Mouse (Mus musculus) stomach, embryonic 14.5 days (tissue): ENCODE measurements at regions not wholly inside any gene's neighbourhood (a gene's known extent, or its start where the extent isn't known, plus 50 kb on each side); places are given as distances from the start of the nearest gene placed in this dataset.

Source experiments
- ATAC-seq: fragments of 200-750 bp; cut with Nextera tagmentation; 2 replicates; pipeline ENCODE4 v1.8.0; 2017; ENCODE audit warnings: low read depth, moderate TSS enrichment; ENCODE audit not compliant: insufficient number of reproducible peaks, insufficient read depth, low FRiP score
- H3K27ac ChIP-seq: fragments of 300-500 bp; sonication (generic); 2 replicates; pipeline ENCODE4 v1.5.1; 2014; ENCODE audit warnings: mild to moderate bottlenecking, low read length, moderate library complexity, mixed read lengths
- H3K27me3 ChIP-seq: fragments of 300-500 bp; sonication (generic); 2 replicates; pipeline ENCODE4 v1.6.1; 2014; ENCODE audit warnings: low read length, control low read depth, mixed read lengths; ENCODE audit not compliant: control insufficient read depth, insufficient read depth
- H3K36me3 ChIP-seq: fragments of 300-500 bp; sonication (generic); 2 replicates; pipeline ENCODE4 v1.6.1; 2014; ENCODE audit warnings: mild to moderate bottlenecking, control low read depth, low read length, moderate library complexity, mixed read lengths; ENCODE audit not compliant: control insufficient read depth, insufficient read depth
- H3K4me1 ChIP-seq: fragments of 300-500 bp; sonication (generic); 2 replicates; pipeline ENCODE4 v1.6.1; 2014; ENCODE audit warnings: low read length, control low read depth, mixed read lengths; ENCODE audit not compliant: control insufficient read depth, insufficient read depth
- H3K4me2 ChIP-seq: fragments of 300-500 bp; sonication (generic); replicated peaks from 2 replicates; pipeline ENCODE4 v1.6.1; 2014; ENCODE audit warnings: low read depth, low read length, control low read depth
- H3K4me3 ChIP-seq: fragments of 300-500 bp; sonication (generic); 2 replicates; pipeline ENCODE4 v1.5.1; 2014; ENCODE audit warnings: low read depth, low read length, control low read depth
- H3K9ac ChIP-seq: fragments of 300-500 bp; sonication (generic); replicated peaks from 2 replicates; pipeline ENCODE4 v1.6.1; 2014; ENCODE audit warnings: low read depth, mild to moderate bottlenecking, control low read depth, low read length, moderate library complexity, mixed read lengths
- H3K9me3 ChIP-seq: fragments of 300-500 bp; sonication (generic); 2 replicates; pipeline ENCODE4 v1.6.1; 2016; ENCODE audit warnings: low read depth, low read length, control low read depth; ENCODE audit not compliant: control insufficient read depth
- WGBS: fragments of 180-500 bp; shearing (Covaris S2); extraction: QIAGEN DNeasy Blood & Tissue Kit; methylation state at CpG from one replicate; pipeline ENCODE4 v1.1.7; 2014; 5-methylcytosine and 5-hydroxymethylcytosine counted together

- H3K36me3 ChIP-seq, result no peaks in the 10 kb centered on the region
- ATAC-seq, result no peak
- H3K9ac ChIP-seq, result no peak overlapping the region
- no peak overlapping the region for H3K4me2 ChIP-seq
- H3K27me3 ChIP-seq, result no peaks in the 10 kb centered on the region
- no peaks in the 10 kb centered on the region for H3K4me1 ChIP-seq
- H3K4me3 ChIP-seq, result no peak overlapping the region
- no peak overlapping the region for H3K27ac ChIP-seq
- WGBS, result 64% methylated on average over 3 of the region's 3 CpGs
- H3K9me3 ChIP-seq, result no peaks in the 10 kb centered on the region
Measured at GRCm38 (mm10) chr11:112659911-112660310, 122.1 kb upstream of the Sox9 start.

GRCm38 (mm10) chr11:112661426-112661825, 120.6 kb upstream of the Sox9 start:
- Histone ChIP-seq H3K9ac (no peak overlapping the region), H3K4me1 (no peaks in the 10 kb centered on the region), H3K27ac (no peak overlapping the region), H3K4me3 (no peak overlapping the region), H3K9me3 (no peaks in the 10 kb centered on the region), H3K36me3 (no peaks in the 10 kb centered on the region), H3K4me2 (no peak overlapping the region), H3K27me3 (no peaks in the 10 kb centered on the region)
- 83% methylated on average over 7 of the region's 7 CpGs for WGBS
- no peak for ATAC-seq

DNA sequence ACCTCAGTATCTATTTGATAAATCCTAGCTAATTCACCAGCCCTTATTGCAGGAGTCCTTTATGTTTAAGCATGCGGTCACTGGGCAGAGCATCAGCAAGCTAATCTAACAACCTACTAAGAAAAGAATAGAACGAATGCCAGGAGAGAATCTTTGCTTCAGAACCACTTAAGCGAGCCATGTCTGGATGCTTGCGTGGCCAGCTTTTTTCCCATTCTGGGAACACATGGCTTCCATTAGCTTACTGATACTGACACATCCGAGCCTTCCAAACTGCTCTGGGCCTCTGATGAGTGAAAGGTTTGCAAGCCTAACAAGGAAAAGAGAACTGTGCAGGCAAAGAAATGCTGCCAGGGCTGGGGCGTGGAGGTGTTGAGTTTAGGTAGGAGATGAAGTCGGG, 114.7 kb upstream of the Sox9 start:
- Histone ChIP-seq H3K9ac (no peak overlapping the region), H3K4me1 (no peaks in the 10 kb centered on the region), H3K9me3 (no peaks in the 10 kb centered on the region), H3K27ac (no peak overlapping the region), H3K27me3 (no peaks in the 10 kb centered on the region), H3K4me2 (no peak overlapping the region), H3K36me3 (no peaks in the 10 kb centered on the region), H3K4me3 (no peak overlapping the region)
- WGBS, result 83% methylated on average over 7 of the region's 7 CpGs
- no peak for ATAC-seq

GRCm38 (mm10) chr11:112672086-112672485, 109.9 kb upstream of the Sox9 start:
- no peak for ATAC-seq
- H3K36me3 ChIP-seq, result no peaks in the 10 kb centered on the region
- no peaks in the 10 kb centered on the region for H3K27me3 ChIP-seq
- H3K27ac ChIP-seq, result no peak overlapping the region
- H3K9ac ChIP-seq, result no peak overlapping the region
- 86% methylated on average over 4 of the region's 4 CpGs for WGBS
- no peaks in the 10 kb centered on the region for H3K4me1 ChIP-seq
- H3K9me3 ChIP-seq, result no peaks in the 10 kb centered on the region
- H3K4me2 ChIP-seq, result no peak overlapping the region
- H3K4me3 ChIP-seq, result no peak overlapping the region

DNA sequence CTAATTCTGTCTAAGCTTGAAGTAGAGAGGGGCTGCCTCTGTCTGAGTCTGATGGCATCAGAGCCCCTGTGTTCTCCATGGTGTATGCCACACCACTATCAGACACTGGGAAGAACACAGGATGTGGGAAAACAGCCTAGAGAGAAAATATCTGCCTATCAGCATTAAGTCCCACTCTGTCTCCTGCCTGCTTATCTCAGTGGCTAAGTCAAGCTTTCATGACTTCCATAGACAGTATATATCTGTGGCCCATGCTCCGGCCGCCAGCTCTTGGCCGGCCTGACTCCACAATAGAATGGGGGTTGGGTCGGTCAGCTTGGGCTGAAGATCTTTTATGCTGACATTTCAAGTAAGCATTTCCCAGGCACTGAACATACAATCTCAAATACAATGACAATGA, 92.0 kb upstream of the Sox9 start:
- ATAC-seq, result no peak
- Histone ChIP-seq H3K4me3 (no peak overlapping the region), H3K9ac (no peak overlapping the region), H3K27me3 (no peaks in the 10 kb centered on the region), H3K27ac (no peak overlapping the region), H3K4me2 (no peak overlapping the region), H3K36me3 (no peaks in the 10 kb centered on the region), H3K4me1 (no peaks in the 10 kb centered on the region), H3K9me3 (no peaks in the 10 kb centered on the region)
- WGBS, result 73% methylated on average over 4 of the region's 4 CpGs

DNA sequence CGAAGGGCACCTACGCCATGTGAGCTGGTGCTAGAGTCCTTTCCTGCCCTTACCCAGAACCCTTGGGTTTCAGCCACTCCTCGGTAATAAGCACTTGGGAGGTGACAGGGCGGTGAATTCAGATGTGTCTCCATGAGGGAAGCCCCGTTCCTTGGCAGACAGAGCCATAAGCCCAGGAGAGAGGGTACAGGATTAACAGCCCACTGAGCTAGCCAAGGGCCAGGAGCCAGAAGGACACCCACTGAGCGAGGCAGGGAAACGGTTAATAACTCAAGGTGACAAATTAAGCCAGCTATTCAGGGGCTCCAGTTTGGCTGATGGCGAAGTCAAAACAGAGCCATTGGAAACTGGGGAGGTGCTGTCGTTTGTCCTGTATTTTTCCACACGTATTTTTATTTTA, 75.9 kb upstream of the Sox9 start:
- no peak overlapping the region for H3K9ac ChIP-seq
- ATAC-seq, result no peak
- H3K27ac ChIP-seq, result no peak overlapping the region
- no peaks in the 10 kb centered on the region for H3K9me3 ChIP-seq
- H3K4me2 ChIP-seq, result no peak overlapping the region
- no peak overlapping the region for H3K4me3 ChIP-seq
- H3K36me3 ChIP-seq, result no peaks in the 10 kb centered on the region
- no peaks in the 10 kb centered on the region for H3K27me3 ChIP-seq
- 71% methylated on average over 10 of the region's 10 CpGs for WGBS
- H3K4me1 ChIP-seq, result no peaks in the 10 kb centered on the region

DNA sequence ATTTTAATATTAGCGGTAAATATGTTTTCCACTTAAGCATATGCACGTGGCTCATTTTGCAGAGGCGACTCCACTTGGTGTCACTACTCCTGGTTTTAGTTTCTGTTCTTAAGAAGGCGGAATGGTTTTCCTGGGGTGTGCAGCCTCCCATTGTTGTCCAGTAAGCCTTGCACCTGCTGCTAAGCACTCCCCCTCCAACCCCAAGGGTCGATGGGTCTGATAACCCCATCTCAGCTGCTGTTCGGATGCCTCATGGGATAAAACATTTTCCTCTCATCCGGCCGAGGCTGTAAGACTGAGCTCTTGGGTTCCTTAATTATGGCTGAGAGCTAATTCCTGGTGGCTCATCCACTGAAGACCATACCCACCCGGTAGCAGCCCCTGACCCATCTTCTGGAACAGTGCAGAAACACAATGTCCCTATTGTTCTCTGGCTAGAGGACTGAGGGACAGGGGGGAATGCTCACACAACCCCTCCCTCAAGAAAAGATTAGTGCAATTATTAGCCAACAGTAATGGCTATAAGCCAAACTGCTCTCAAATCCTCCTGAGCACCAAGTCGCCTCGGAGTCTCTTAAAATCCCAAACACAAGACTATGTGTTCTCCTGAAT, 73.8 kb upstream of the Sox9 start:
- Histone ChIP-seq H3K4me3 (no peak overlapping the region), H3K9me3 (no peaks in the 10 kb centered on the region), H3K4me1 (no peaks in the 10 kb centered on the region), H3K27ac (no peak overlapping the region), H3K27me3 (no peaks in the 10 kb centered on the region), H3K9ac (no peak overlapping the region), H3K4me2 (no peak overlapping the region), H3K36me3 (no peaks in the 10 kb centered on the region)
- 70% methylated on average over 11 of the region's 11 CpGs for WGBS
- no peak for ATAC-seq

- Histone ChIP-seq H3K4me2 (no peak overlapping the region), H3K36me3 (no peaks in the 10 kb centered on the region), H3K27me3 (no peaks in the 10 kb centered on the region), H3K9ac (no peak overlapping the region), H3K4me1 (no peaks in the 10 kb centered on the region), H3K27ac (no peak overlapping the region), H3K4me3 (no peak overlapping the region), H3K9me3 (no peaks in the 10 kb centered on the region)
- 69% methylated on average over 5 of the region's 5 CpGs for whole genome bisulfite sequencing
- ATAC-seq, result no peak
Measured at GRCm38 (mm10) chr11:112711656-112712055, 70.4 kb upstream of the Sox9 start.

DNA sequence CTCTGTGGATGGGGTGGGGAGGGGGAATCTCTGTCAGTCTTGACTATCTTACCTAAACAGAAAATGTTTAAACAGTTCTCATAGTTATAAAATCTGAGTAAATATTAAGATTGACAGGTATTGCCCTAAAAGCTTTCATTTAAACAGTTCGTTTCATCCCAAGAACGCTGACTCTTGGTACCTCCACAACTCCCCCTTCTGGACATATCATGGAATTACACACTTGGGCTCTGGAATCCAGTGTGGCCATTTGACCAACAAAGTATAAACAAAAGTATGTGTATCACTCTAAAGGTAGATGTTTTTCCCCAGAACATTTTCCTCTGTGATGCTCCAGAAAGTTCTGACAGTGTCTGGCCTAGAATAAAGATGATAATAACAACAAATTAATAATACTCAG, 63.5 kb upstream of the Sox9 start:
- Histone ChIP-seq H3K4me3 (no peak overlapping the region), H3K4me2 (no peak overlapping the region), H3K9me3 (peaks cover 3% of the 10 kb centered on the region; the same call in 1 of the 2 replicates), H3K27ac (no peak overlapping the region), H3K36me3 (no peaks in the 10 kb centered on the region), H3K4me1 (0 out of 2 replicates have a peak, but pooled peaks cover 2% of the 10 kb centered on the region), H3K9ac (no peak overlapping the region), H3K27me3 (no peaks in the 10 kb centered on the region)
- 80% methylated on average over 2 of the region's 2 CpGs for WGBS
- no peak for ATAC-seq
